Mouse (Mus musculus) bone marrow macrophage, adult 2 months (primary cell): ENCODE data around the gene Proser3.

Experiments used
- CTCF ChIP-seq: IDR thresholded peaks from 2 replicates; pipeline ENCODE4 v1.5.1; 2012; ENCODE audit warnings: low read depth, mild to moderate bottlenecking, low read length, moderate library complexity
- POLR2A ChIP-seq: IDR thresholded peaks from 2 replicates; pipeline ENCODE4 v1.6.1; 2012; ENCODE audit warnings: mild to moderate bottlenecking, low read depth, low read length, borderline replicate concordance

DNA sequence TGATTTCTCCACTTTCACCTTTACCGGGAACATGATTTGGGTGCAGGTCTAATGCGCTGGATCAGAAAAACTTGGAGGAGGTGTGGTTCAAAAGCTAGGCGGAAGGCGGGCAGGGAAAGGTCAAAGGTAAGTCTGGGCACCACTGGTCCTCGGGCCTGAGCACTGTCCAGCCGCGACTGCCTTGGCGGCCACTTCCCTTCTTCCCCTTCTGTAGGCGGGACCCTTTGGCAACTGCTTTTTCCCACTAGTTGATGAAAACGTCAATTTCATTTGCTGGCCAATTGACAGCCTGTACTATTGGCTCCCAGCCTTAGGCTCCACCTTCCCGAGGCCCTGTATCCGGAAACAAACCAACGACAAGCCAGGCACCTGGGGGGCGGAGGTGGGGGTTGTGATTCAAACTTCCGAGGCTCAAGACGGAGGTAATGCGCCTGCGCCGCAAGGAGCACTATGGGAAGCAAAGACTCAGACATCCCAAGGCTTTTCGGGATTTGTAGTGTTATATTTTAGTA lies 7.4 kb upstream of the Proser3 start, which contains the start of gene Lin37:
- no peak for TF ChIP-seq CTCF
- no peak for TF ChIP-seq POLR2A
